Mouse (Mus musculus) liver, adult 2 months (tissue): Measurements from ENCODE around the gene Gm6793. TPM values are rescaled to one million over a fixed set of nuclear protein-coding genes. Genes with fewer than 3 reads are reported as not detected.

Experiments used
- DNase-seq: peaks from one replicate; pipeline ENCODE4 v3.0.0-alpha.2; 2011; ENCODE audit warnings: low read depth, low spot score; ENCODE audit errors: extremely low read depth
- H3K27ac ChIP-seq: fragments of 200-500 bp; replicated peaks from 2 replicates; pipeline ENCODE4 v1.5.1; 2012; ENCODE audit warnings: low read depth, mild to moderate bottlenecking, control low read depth, inconsistent platforms, low read length; ENCODE audit not compliant: insufficient read depth
- H3K27me3 ChIP-seq: fragments of 200-500 bp; 2 replicates; pipeline ENCODE4 v1.6.1; 2012; ENCODE audit warnings: mild to moderate bottlenecking, moderate library complexity, low read length, inconsistent platforms; ENCODE audit not compliant: control insufficient read depth, insufficient read depth
- H3K36me3 ChIP-seq: fragments of 200-500 bp; 2 replicates; pipeline ENCODE4 v1.6.1; 2012; ENCODE audit warnings: low read length, inconsistent platforms; ENCODE audit not compliant: control insufficient read depth, insufficient read depth
- H3K4me1 ChIP-seq: fragments of 200-500 bp; 2 replicates; pipeline ENCODE4 v1.6.1; 2011; ENCODE audit warnings: low read length; ENCODE audit not compliant: control insufficient read depth, insufficient read depth
- H3K4me3 ChIP-seq: fragments of 200-500 bp; 2 replicates; pipeline ENCODE4 v1.5.1; 2011; ENCODE audit warnings: low read depth, mild to moderate bottlenecking, control low read depth, low read length, moderate library complexity; ENCODE audit not compliant: insufficient read depth
- H3K79me2 ChIP-seq: fragments of 200-500 bp; 2 replicates; pipeline ENCODE4 v1.6.1; 2012; ENCODE audit warnings: inconsistent platforms, mild to moderate bottlenecking, low read length, moderate library complexity; ENCODE audit not compliant: control insufficient read depth, insufficient read depth
- H3K9ac ChIP-seq: fragments of 200-500 bp; 2 replicates; pipeline ENCODE4 v1.6.1; 2012; ENCODE audit warnings: low read depth, mild to moderate bottlenecking, control low read depth, inconsistent platforms, low read length
- CTCF ChIP-seq: fragments of 200-500 bp; IDR thresholded peaks from 2 replicates; pipeline ENCODE4 v1.5.1; 2011; ENCODE audit warnings: low read depth, low read length, control low read depth
- POLR2A ChIP-seq: fragments of 200-500 bp; IDR thresholded peaks from 2 replicates; pipeline ENCODE4 v1.6.1; 2011; ENCODE audit warnings: low read length, control low read depth; ENCODE audit not compliant: insufficient read depth; ENCODE audit errors: extremely low read depth
- WGBS: fragments of 180-500 bp; shearing (Covaris S2); methylation state at CpG from one replicate; pipeline ENCODE4 v1.1.7; 2018; 5-methylcytosine and 5-hydroxymethylcytosine counted together
- polyA plus RNA-seq: library from polyadenylated mRNA; depleted of rRNA; stranded (reverse); fragments of >200 nt; gene quantifications from 2 replicates; pipeline ENCODE4 v1.2.3, GENCODE M21; 2012; rRNA removed
- total RNA-seq: library from RNA; depleted of rRNA; stranded (reverse); fragments of >200 nt; gene quantifications from 2 replicates; pipeline ENCODE4 v1.2.3, GENCODE M21; 2014; rRNA removed

Gm6793 gene
- total and polyA plus RNA-seq, 2 experiments: not detected

GRCm38 (mm10) chr8:111968991-111969390 is 45.8 kb downstream of the Gm6793 start:
- no peak overlapping the region for H3K27ac ChIP-seq
- no peak overlapping the region for H3K9ac ChIP-seq
- TF ChIP-seq CTCF (no peak), POLR2A (no peak)
- H3K36me3 ChIP-seq: no peaks in the 10 kb centered on the region
- no peak overlapping the region for H3K4me3 ChIP-seq
- H3K79me2 ChIP-seq: no peaks in the 10 kb centered on the region
- H3K4me1 ChIP-seq: no peaks in the 10 kb centered on the region
- no peaks in the 10 kb centered on the region for H3K27me3 ChIP-seq
- 78% methylated on average over 5 of the region's 5 CpGs for WGBS
- no peak for DNase-seq

- Histone ChIP-seq H3K27me3 (no peaks in the 10 kb centered on the region), H3K9ac (no peak overlapping the region), H3K4me1 (no peaks in the 10 kb centered on the region), H3K27ac (no peak overlapping the region), H3K79me2 (no peaks in the 10 kb centered on the region), H3K36me3 (no peaks in the 10 kb centered on the region), H3K4me3 (no peak overlapping the region)
- 91% methylated on average over 10 of the region's 10 CpGs for WGBS
- no peak for DNase-seq
- TF ChIP-seq POLR2A: no peak
- TF ChIP-seq CTCF: no peak
Measured at GRCm38 (mm10) chr8:111968541-111968940, 46.3 kb downstream of the Gm6793 start.

GRCm38 (mm10) chr8:111967246-111967870 is 47.5 kb downstream of the Gm6793 start:
- Histone ChIP-seq H3K27me3 (no peaks in the 10 kb centered on the region), H3K79me2 (no peaks in the 10 kb centered on the region), H3K36me3 (no peaks in the 10 kb centered on the region), H3K4me1 (no peaks in the 10 kb centered on the region), H3K4me3 (no peak overlapping the region), H3K27ac (no peak overlapping the region), H3K9ac (no peak overlapping the region)
- TF ChIP-seq POLR2A (no peak), CTCF (no peak)
- no peak for DNase-seq
- WGBS: 86% methylated on average over 5 of the region's 5 CpGs

- H3K4me1 ChIP-seq: no peaks in the 10 kb centered on the region
- no peak overlapping the region for H3K9ac ChIP-seq
- no peaks in the 10 kb centered on the region for H3K36me3 ChIP-seq
- H3K27ac ChIP-seq: no peak overlapping the region
- H3K4me3 ChIP-seq: no peak overlapping the region
- H3K79me2 ChIP-seq: no peaks in the 10 kb centered on the region
- 69% methylated on average over 7 of the region's 7 CpGs for WGBS
- DNase-seq: no peak
- TF ChIP-seq CTCF (no peak), POLR2A (no peak)
- no peaks in the 10 kb centered on the region for H3K27me3 ChIP-seq
Measured at GRCm38 (mm10) chr8:111964849-111965561, 49.8 kb downstream of the Gm6793 start.

- TF ChIP-seq CTCF (no peak), POLR2A (no peak)
- DNase-seq: no peak
- Histone ChIP-seq H3K27ac (no peak overlapping the region), H3K9ac (no peak overlapping the region), H3K79me2 (no peaks in the 10 kb centered on the region), H3K4me1 (no peaks in the 10 kb centered on the region), H3K4me3 (no peak overlapping the region), H3K27me3 (no peaks in the 10 kb centered on the region), H3K36me3 (no peaks in the 10 kb centered on the region)
- 69% methylated on average over 5 of the region's 5 CpGs for WGBS
Measured at GRCm38 (mm10) chr8:111964351-111964750, 50.5 kb downstream of the Gm6793 start.

GRCm38 (mm10) chr8:111963546-111963945 is 51.3 kb downstream of the Gm6793 start:
- TF ChIP-seq CTCF (no peak), POLR2A (no peak)
- no peak overlapping the region for H3K4me3 ChIP-seq
- WGBS: 91% methylated on average over 4 of the region's 4 CpGs
- H3K4me1 ChIP-seq: no peaks in the 10 kb centered on the region
- H3K9ac ChIP-seq: no peak overlapping the region
- H3K79me2 ChIP-seq: no peaks in the 10 kb centered on the region
- no peaks in the 10 kb centered on the region for H3K36me3 ChIP-seq
- no peak overlapping the region for H3K27ac ChIP-seq
- H3K27me3 ChIP-seq: no peaks in the 10 kb centered on the region
- no peak for DNase-seq

Other genes starting within 250 kb of the Gm6793 start
- gene Cfdp1, start 160.7 kb downstream of the Gm6793 start, total RNA-seq: 27.6 and 40.7 TPM in 2 replicates
- 3.8 and 4.6 TPM in 2 replicates for gene Cfdp1, start 160.7 kb downstream of the Gm6793 start, polyA plus RNA-seq
- gene Tmem170, start 138.3 kb downstream of the Gm6793 start, total RNA-seq: 5.0 and 7.9 TPM in 2 replicates
- 3.3 and 3.8 TPM in 2 replicates for gene Tmem170, start 138.3 kb downstream of the Gm6793 start, polyA plus RNA-seq
- gene Chst5, start 104.6 kb downstream of the Gm6793 start, total RNA-seq: not detected in 2 replicates
- not detected in 2 replicates for gene Chst5, start 104.6 kb downstream of the Gm6793 start, polyA plus RNA-seq
- gene Tmem231, start 81.2 kb downstream of the Gm6793 start, total RNA-seq: 0.09 and 0.20 TPM in 2 replicates
- gene Tmem231, start 81.2 kb downstream of the Gm6793 start, polyA plus RNA-seq: 0.17 and 0.24 TPM in 2 replicates
- gene Gabarapl2, start 74.3 kb downstream of the Gm6793 start, total RNA-seq: 39.5 and 42.6 TPM in 2 replicates
- gene Gabarapl2, start 74.3 kb downstream of the Gm6793 start, polyA plus RNA-seq: 24.1 and 26.8 TPM in 2 replicates
- gene Adat1, start 22.7 kb downstream of the Gm6793 start, total RNA-seq: 2.8 TPM in 2 replicates
- gene Adat1, start 22.7 kb downstream of the Gm6793 start, polyA plus RNA-seq: 2.1 and 2.7 TPM in 2 replicates
- 50.9 and 53.3 TPM in 2 replicates for gene Kars, start 3.7 kb downstream of the Gm6793 start, total RNA-seq
- gene Kars, start 3.7 kb downstream of the Gm6793 start, polyA plus RNA-seq: 27.3 and 29.5 TPM in 2 replicates
- gene Terf2ip, start 3.6 kb downstream of the Gm6793 start, total RNA-seq: 4.9 and 5.2 TPM in 2 replicates
- gene Terf2ip, start 3.6 kb downstream of the Gm6793 start, polyA plus RNA-seq: 5.0 and 5.7 TPM in 2 replicates